Mouse (Mus musculus) olfactory bulb, adult 2 months (tissue): ENCODE measurements around the gene Ppm1d. TPM values are rescaled to one million over a fixed set of nuclear protein-coding genes. Genes with fewer than 3 reads are reported as not detected.
A peak's percentile ranks its signal among the peaks of the same experiment; 100 is the strongest.

Source experiments
- H3K27ac ChIP-seq: fragments of 200-500 bp; 2 replicates; pipeline ENCODE4 v1.5.1; 2012; ENCODE audit warnings: low read depth, low read length; ENCODE audit not compliant: insufficient read depth
- H3K4me1 ChIP-seq: fragments of 200-500 bp; 2 replicates; pipeline ENCODE4 v1.6.1; 2012; ENCODE audit warnings: low read length; ENCODE audit not compliant: control insufficient read depth, insufficient read depth
- H3K4me3 ChIP-seq: fragments of 200-500 bp; 2 replicates; pipeline ENCODE4 v1.5.1; 2012; ENCODE audit warnings: mild to moderate bottlenecking, low read depth, low read length, moderate library complexity; ENCODE audit not compliant: insufficient read depth
- CTCF ChIP-seq: fragments of 200-500 bp; IDR thresholded peaks from 2 replicates; pipeline ENCODE4 v1.5.1; 2012; ENCODE audit warnings: low read depth, mild to moderate bottlenecking, low read length, moderate library complexity; ENCODE audit not compliant: insufficient read depth
- POLR2A ChIP-seq: fragments of 200-500 bp; IDR thresholded peaks from 2 replicates; pipeline ENCODE4 v1.6.1; 2012; ENCODE audit warnings: mild to moderate bottlenecking, low read depth, low read length, moderate library complexity; ENCODE audit not compliant: insufficient read depth
- WGBS: fragments of 180-500 bp; shearing (Covaris S2); methylation state at CpG from one replicate; pipeline ENCODE4 v1.1.7; 2018; 5-methylcytosine and 5-hydroxymethylcytosine counted together
- polyA plus RNA-seq: library from polyadenylated mRNA; stranded (reverse); fragments of >200 nt; gene quantifications from 2 replicates; pipeline ENCODE4 v1.2.4, GENCODE M21; 2012; ENCODE audit warnings: low replicate concordance; ENCODE audit not compliant: missing spikeins, insufficient read depth, insufficient read length

Ppm1d gene
- polyA plus RNA-seq, result not detected in 2 replicates

DNA sequence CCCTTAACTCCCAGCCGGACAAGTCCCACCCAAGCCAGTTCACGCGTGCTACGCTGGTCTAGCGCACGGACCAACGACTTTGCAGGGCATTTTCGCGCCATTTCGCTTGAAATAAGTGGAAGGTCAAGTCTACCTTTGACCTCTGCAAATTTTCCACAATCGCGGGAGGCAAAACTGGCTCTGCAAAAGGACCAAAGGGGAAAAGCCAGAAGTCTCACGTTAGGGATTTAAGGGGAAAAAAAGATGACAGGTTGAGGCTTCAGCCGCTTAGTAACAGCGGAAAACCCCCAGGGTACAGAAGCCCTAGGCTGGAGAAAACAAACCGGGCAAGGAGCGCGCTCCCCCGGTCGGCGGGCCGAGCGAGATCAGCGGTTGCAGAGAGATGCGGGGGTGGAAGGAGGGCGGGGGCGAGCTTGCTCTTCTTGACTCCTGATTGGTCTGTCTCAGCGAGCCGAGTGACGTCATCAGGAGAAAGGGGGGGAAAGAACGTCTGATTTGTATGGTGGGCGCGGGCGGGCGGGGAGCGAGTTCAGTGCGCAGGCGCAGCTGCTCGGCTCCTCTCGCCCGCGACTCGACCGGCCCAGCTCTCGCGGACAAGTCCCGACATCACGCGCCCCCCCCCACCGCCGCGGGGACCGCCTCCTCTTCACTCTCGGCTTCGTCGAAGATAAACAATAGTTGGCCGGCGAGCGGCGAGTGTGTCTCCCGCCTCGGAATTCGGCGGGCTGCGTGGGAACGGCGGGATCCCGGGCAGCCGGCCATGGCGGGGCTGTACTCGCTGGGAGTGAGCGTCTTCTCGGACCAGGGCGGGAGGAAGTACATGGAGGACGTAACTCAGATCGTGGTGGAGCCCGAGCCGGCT, at the start of gene Ppm1d:
Ppm1d (plus strand) TSS at position 532 of the 862 bp plus-strand sequence.
- Histone ChIP-seq H3K27ac (peak within 1 kb of the TSS; percentile 81), H3K4me1 (0 out of 2 replicates have a peak, but pooled peaks cover 2% of the 10 kb centered on the region), H3K4me3 (peak within 1 kb of the TSS; percentile 74)
- WGBS, result under 1% methylated on average over 78 of the region's 78 CpGs
- TF ChIP-seq POLR2A (peak; percentile 63; the same call in 1 of the 2 replicates), CTCF (no peak)

GRCm38 (mm10) chr11:85264635-85265034, 46.4 kb upstream of the Ppm1d start:
- WGBS, result 71% methylated on average over 5 of the region's 5 CpGs
- Histone ChIP-seq H3K4me3 (no peak overlapping the region), H3K27ac (no peak overlapping the region), H3K4me1 (no peaks in the 10 kb centered on the region)
- TF ChIP-seq POLR2A (no peak), CTCF (no peak)

GRCm38 (mm10) chr11:85267393-85267792, 43.7 kb upstream of the Ppm1d start:
- Histone ChIP-seq H3K4me1 (no peaks in the 10 kb centered on the region), H3K27ac (no peak overlapping the region), H3K4me3 (no peak overlapping the region)
- no peak for TF ChIP-seq POLR2A
- no peak for TF ChIP-seq CTCF
- WGBS, result 81% methylated on average over 1 of the region's 1 CpGs

GRCm38 (mm10) chr11:85270631-85271030, 40.4 kb upstream of the Ppm1d start:
- TF ChIP-seq CTCF (no peak), POLR2A (no peak)
- Histone ChIP-seq H3K4me1 (no peaks in the 10 kb centered on the region), H3K27ac (no peak overlapping the region), H3K4me3 (no peak overlapping the region)
- WGBS, result 56% methylated on average over 3 of the region's 3 CpGs

GRCm38 (mm10) chr11:85273299-85273698, 37.7 kb upstream of the Ppm1d start:
- H3K4me3 ChIP-seq, result no peak overlapping the region
- WGBS, result 74% methylated on average over 6 of the region's 6 CpGs
- H3K4me1 ChIP-seq, result no peaks in the 10 kb centered on the region
- H3K27ac ChIP-seq, result no peak overlapping the region
- no peak for TF ChIP-seq CTCF
- TF ChIP-seq POLR2A, result no peak

GRCm38 (mm10) chr11:85275151-85275550, 35.9 kb upstream of the Ppm1d start:
- no peak for TF ChIP-seq POLR2A
- no peak for TF ChIP-seq CTCF
- Histone ChIP-seq H3K4me1 (no peaks in the 10 kb centered on the region), H3K27ac (no peak overlapping the region), H3K4me3 (no peak overlapping the region)
- WGBS, result 64% methylated on average over 5 of the region's 5 CpGs

- Histone ChIP-seq H3K4me3 (no peak overlapping the region), H3K4me1 (no peaks in the 10 kb centered on the region), H3K27ac (no peak overlapping the region)
- no peak for TF ChIP-seq POLR2A
- no peak for TF ChIP-seq CTCF
- WGBS, result 80% methylated on average over 5 of the region's 5 CpGs
Observed at GRCm38 (mm10) chr11:85277609-85278008, 33.4 kb upstream of the Ppm1d start.

DNA sequence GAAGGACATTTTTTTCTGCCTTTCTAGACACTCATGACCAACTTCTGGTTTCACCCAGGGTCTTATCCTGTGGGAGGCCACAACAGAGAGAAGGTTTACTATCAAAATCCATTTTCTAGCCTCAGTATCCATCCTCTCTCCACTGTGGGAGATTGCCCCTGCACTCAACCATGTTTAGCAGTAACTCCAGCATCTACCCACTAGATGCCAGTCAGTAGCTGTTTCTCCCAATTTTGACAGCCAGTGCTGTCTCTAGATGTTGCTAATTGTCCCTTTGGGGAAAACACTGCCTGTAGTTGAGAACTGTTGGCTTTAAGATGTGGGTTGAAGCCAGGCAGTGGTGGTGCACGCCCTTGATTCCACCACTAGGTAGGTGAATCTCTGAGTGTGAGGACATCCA, 32.9 kb upstream of the Ppm1d start:
- TF ChIP-seq POLR2A (no peak), CTCF (no peak)
- WGBS, result 77% methylated on average over 1 of the region's 1 CpGs
- no peak overlapping the region for H3K27ac ChIP-seq
- H3K4me3 ChIP-seq, result no peak overlapping the region
- H3K4me1 ChIP-seq, result no peaks in the 10 kb centered on the region

DNA sequence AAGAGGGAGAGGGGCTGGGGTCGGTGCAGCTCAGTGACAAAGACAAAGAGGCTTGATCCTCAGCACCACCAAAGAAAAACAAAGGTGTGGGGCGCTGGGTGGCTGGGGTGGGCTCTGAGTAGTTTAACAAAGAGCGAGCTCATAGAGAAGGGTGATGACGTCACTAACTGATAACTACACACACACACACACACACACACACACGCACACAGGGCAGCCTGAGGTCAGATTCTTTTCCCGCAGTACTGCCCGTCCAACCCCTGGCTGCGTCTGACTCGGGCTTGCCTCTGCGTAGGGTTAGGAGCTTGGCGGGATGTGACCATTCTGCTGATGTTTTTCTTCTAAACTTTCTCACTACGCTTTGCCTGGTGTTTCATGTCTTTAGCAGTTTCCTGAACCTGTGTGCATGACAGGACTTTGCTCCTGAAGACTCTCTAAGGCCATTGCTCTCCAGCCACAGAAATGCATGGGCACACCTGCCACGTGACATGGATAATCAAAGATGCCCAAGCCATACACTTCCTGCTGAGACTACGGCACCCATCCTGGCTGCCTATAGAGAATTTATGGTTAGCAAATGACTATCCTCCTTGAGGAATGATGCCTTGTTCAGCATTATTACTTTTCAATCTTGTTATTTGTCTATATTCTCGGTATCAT, 29.7 kb upstream of the Ppm1d start:
- 77% methylated on average over 15 of the region's 15 CpGs for WGBS

More for the DNA sequence above, 29.7 kb upstream of the Ppm1d start:
- H3K4me1 ChIP-seq, result no peaks in the 10 kb centered on the region
- no peak overlapping the region for H3K27ac ChIP-seq
- TF ChIP-seq CTCF (no peak), POLR2A (no peak)
- H3K4me3 ChIP-seq, result no peak overlapping the region
